Mouse (Mus musculus): ENCODE measurements around the gene Bloc1s4. TPM values are rescaled to one million over a fixed set of nuclear protein-coding genes. Genes with fewer than 3 reads are reported as not detected.
A peak's percentile ranks its signal among the peaks of the same experiment; 100 is the strongest.
"Not testable (repeated sequence)": the region's sequence is repeated elsewhere in the genome, so short reads cannot be mapped to it uniquely, and the experiment has no call there.

The Bloc1s4 gene
- polyA plus RNA-seq (2016; fragmentation: Nextera tagmentation; extraction: Ambion mirVana), result 19.5 and 27.1 TPM in 2 replicates

DNA sequence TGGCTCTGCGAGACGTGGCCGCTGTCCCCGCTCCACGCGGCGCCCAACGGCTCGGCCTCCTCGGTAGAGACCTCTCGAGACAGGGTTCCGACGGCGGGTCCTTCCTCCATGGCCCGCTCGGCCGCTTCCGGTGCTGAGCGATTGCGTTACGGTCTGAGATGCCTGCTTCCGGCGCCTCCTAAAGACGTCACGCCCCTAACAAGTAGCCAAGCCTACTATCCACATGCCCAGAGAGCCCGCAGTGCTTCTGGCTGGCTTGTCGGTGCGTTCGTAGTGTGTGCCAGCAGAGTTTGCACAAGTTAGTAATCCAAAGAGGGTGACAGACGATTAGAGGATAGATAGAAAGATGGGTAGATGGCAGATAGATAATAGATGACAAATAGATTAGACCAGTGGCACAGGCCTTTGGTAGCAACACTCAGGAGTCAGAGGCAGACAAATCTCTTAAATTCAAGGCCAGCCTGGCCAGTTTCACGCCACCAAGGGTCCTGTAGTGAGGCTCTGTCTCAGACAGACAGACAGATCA is at the start of gene Bloc1s4:
Gene Bloc1s4 (minus strand): TSS at position 115 of the 526 bp plus-strand sequence.
- H3K27ac ChIP-seq, result peak within 1 kb of the TSS; percentile 92
- peak within 1 kb of the TSS; percentile 99 for H3K4me3 ChIP-seq
- H3K4me1 ChIP-seq, result peaks cover 19% of the 10 kb centered on the region
- no peaks in the 10 kb centered on the region for H3K27me3 ChIP-seq (ENCODE audit: insufficient read depth, poor library complexity, severe bottlenecking)
- WGBS, result 4% methylated on average over 31 of the region's 31 CpGs
- H3K9me3 ChIP-seq, result no peaks in the 10 kb centered on the region
- no peaks in the 10 kb centered on the region for H3K36me3 ChIP-seq
- DNase-seq (ENCODE audit: low spot score), result peak; percentile 96

DNA sequence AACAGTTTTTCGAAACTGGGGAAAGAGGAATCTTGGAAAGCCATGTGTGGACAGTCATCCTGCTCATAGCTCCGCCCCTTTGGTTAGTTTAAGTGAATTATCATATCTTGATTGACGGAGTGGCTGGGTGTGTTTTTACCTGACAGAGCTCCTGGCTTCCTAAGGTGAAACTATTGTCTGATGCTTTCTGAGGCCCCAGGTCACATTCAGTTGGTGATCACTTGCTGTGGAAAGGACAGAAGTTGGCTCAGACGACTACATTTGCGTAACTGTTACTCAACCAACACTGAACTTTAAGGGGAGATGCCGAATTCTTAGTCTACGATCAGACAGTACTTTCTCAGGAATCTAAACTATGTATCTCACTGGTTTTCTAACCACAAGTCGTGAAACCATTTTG is 48.8 kb upstream of the Bloc1s4 start:
- 55% methylated on average over 8 of the region's 8 CpGs for WGBS
- no peaks in the 10 kb centered on the region for H3K9me3 ChIP-seq
- peak overlapping the region; percentile 74 for H3K4me3 ChIP-seq
- H3K27ac ChIP-seq, result peak overlapping the region; percentile 95; the same call in 1 of the 2 replicates
- peaks cover 13% of the 10 kb centered on the region for H3K36me3 ChIP-seq
- no peak for DNase-seq (ENCODE audit: low spot score)
- H3K27me3 ChIP-seq (ENCODE audit: insufficient read depth, poor library complexity, severe bottlenecking), result 0 out of 2 replicates have a peak, but pooled peaks cover 8% of the 10 kb centered on the region
- peaks cover 13% of the 10 kb centered on the region for H3K4me1 ChIP-seq

DNA sequence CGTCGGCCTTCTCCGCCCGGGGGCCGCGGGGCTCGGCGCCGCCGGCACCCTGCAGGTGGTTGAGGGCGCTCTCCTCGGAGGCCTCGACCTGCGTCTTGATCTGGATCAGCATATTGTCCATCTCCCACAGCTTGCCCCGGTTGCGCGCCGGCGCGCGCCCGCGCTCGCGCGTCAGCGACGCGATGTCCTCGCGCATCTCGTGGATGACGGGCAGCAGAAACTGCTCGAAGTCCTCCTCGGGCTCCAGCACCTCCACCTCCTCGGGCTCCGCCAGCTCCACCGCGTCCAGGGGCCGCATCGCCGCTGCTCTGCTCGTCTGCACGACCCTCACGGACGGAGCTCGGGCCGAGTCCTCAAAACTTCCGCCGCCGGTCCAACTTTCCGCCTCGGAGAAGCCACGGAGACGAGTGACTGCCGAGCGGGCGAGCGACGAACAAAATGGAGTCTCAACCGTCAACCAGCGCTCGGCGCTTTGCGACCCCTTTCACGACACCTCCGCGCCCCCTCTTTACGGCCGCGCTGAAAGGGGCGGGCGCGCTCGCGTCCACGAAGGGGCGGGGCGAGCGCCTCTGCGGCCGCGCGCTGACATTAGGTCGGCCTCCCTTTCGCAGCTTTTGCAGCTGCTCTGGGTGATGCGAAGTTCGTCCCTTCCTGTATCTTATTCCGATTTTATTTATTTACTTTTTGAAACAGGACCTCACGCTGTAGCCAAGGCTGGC is 48.0 kb upstream of the Bloc1s4 start, which contains the start of gene Mrfap1:
Gene Mrfap1 (minus strand): TSS at position 477 of the 719 bp plus-strand sequence.
- Histone ChIP-seq H3K36me3 (peaks cover 13% of the 10 kb centered on the region), H3K27ac (peak within 1 kb of the TSS; percentile 95), H3K4me1 (peaks cover 19% of the 10 kb centered on the region), H3K4me3 (peak within 1 kb of the TSS; percentile 74)
- DNase-seq (ENCODE audit: low spot score), result peak; percentile 96
- under 1% methylated on average over 90 of the region's 90 CpGs for WGBS
- not testable (repeated sequence) for H3K27me3 ChIP-seq (ENCODE audit: insufficient read depth, poor library complexity, severe bottlenecking); H3K9me3 ChIP-seq

DNA sequence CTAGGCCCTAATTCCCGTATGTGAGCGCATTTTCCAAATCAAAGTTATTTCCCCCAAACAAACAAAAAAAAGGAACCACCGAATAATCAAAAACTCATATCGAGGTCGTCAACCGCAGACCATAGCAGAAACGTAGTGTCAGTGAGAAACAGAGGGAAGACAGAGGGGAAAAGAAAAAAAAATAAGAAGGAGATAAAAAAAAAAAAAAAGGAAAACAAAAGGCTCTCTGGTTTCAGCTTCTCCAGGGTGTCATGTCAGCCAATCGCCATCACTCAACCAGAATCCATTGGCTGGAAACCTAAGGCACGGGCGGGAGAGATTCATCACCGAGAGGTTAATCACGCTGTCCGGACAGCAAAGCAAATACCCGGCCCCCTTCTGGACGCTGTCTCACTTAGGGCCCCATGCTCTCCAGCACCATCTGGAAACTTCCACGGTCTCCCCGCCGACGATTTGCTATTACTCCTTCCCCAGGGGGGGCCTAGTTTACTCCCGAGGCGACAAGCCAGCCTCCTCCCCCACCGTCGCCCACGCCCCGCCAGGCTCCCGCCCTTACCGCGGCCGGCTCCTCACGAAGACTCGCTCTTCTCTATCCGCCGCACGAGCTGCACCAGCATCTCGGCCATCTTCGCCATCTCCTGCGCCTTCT is 47.3 kb upstream of the Bloc1s4 start:
- H3K4me1 ChIP-seq, result peaks cover 19% of the 10 kb centered on the region
- H3K27me3 ChIP-seq (ENCODE audit: insufficient read depth, poor library complexity, severe bottlenecking); H3K9me3 ChIP-seq: not testable (repeated sequence)
- 3% methylated on average over 35 of the region's 37 CpGs for whole genome bisulfite sequencing
- H3K4me3 ChIP-seq, result peak overlapping the region; percentile 74
- peak overlapping the region; percentile 95 for H3K27ac ChIP-seq
- peak; percentile 81 for DNase-seq (ENCODE audit: low spot score)
- H3K36me3 ChIP-seq, result peaks cover 13% of the 10 kb centered on the region

DNA sequence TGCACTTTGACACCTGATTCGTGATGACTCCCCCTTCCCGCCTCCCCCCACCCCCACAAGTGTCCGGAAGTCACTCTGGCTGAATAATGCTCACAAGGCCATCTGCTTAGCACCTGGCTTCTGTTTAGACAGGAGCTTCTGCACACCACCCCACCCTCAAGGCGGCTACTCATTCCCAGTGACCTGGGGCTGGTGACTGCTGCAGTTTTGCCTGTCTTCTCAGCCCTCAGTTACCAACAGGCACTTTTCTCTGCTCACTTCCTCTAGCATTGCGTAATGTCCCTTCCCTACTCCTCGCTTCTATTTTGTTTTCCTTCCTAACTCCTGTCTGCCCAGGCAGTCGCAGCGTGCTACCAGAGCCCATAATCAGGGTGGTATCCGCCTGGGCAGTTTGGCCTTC is 43.4 kb upstream of the Bloc1s4 start:
- peaks cover 13% of the 10 kb centered on the region for H3K36me3 ChIP-seq
- DNase-seq (ENCODE audit: low spot score), result no peak
- no peak overlapping the region for H3K27ac ChIP-seq
- H3K9me3 ChIP-seq, result no peaks in the 10 kb centered on the region
- peaks cover 19% of the 10 kb centered on the region for H3K4me1 ChIP-seq
- H3K4me3 ChIP-seq, result no peak overlapping the region
- WGBS, result 71% methylated on average over 9 of the region's 9 CpGs
- no peaks in the 10 kb centered on the region for H3K27me3 ChIP-seq (ENCODE audit: insufficient read depth, poor library complexity, severe bottlenecking)

DNA sequence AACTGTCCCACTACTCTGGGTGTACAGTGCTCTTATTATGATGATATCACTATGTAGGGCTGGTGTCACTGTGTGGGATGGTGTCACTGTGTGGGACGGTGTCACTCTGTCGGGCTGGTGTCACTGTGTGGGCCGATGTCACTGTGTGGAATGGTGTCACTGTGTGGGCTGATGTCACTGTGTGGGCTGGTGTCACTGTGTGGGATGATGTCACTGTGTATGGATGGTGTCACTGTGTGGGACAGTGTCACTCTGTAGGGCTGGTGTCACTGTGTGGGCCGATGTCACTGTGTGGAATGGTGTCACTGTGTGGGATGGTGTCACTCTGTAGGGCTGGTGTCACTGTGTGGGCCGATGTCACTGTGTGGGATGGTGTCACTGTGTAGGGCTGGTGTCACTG is 37.6 kb upstream of the Bloc1s4 start:
- Histone ChIP-seq H3K4me1 (no peaks in the 10 kb centered on the region), H3K27ac (no peak overlapping the region), H3K9me3 (peaks cover 4% of the 10 kb centered on the region), H3K36me3 (no peaks in the 10 kb centered on the region), H3K27me3 (ENCODE audit: insufficient read depth, poor library complexity, severe bottlenecking) (no peaks in the 10 kb centered on the region), H3K4me3 (no peak overlapping the region)
- WGBS, result 83% methylated on average over 5 of the region's 5 CpGs
- no peak for DNase-seq (ENCODE audit: low spot score)

DNA sequence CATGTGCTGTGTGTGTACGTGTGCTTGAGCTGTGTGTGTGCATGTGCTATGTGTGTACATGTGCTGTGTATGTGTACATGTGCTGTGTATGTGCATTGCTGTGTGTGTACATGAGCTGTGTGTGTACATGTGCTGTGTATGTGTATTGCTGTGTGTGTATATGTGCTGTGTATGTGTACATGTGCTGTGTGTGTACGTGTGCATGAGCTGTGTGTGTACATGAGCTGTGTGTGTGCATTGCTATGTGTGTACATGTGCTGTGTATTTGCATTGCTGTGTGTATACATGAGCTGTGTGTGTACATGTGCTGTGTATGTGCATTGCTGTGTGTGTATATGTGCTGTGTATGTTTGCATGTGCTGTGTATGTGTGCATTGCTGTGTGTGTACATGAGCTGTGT is 31.1 kb upstream of the Bloc1s4 start:
- Histone ChIP-seq H3K9me3 (no peaks in the 10 kb centered on the region; the same call in 1 of the 2 replicates), H3K36me3 (no peaks in the 10 kb centered on the region), H3K27me3 (ENCODE audit: insufficient read depth, poor library complexity, severe bottlenecking) (no peaks in the 10 kb centered on the region), H3K4me1 (peaks cover 21% of the 10 kb centered on the region), H3K4me3 (no peak overlapping the region), H3K27ac (no peak overlapping the region)
- 81% methylated on average over 2 of the region's 2 CpGs for WGBS
- DNase-seq (ENCODE audit: low spot score), result no peak

DNA sequence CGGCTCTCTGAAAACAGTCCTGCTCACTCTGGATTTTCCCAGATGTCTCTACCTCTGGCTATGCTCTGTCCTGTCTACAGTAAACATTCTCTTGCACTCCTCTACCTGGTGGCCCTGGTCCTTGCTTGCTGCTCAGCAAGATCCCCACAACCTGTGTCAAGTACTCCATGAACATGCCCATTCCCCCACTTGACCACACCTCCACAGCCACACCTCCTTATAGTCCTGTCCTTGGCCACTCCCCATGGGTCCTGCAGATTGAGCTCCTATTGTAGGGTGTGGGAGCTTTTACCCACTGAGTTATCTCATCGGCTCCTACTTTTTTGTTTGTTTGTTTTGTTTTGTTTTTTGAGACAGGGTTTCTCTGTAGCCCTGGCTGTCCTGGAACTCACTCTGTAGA is 30.5 kb upstream of the Bloc1s4 start:
- H3K4me1 ChIP-seq, result peaks cover 24% of the 10 kb centered on the region
- no peak for DNase-seq (ENCODE audit: low spot score)
- H3K27ac ChIP-seq, result no peak overlapping the region
- H3K27me3 ChIP-seq (ENCODE audit: insufficient read depth, poor library complexity, severe bottlenecking), result no peaks in the 10 kb centered on the region
- WGBS, result 79% methylated on average over 1 of the region's 2 CpGs
- H3K36me3 ChIP-seq, result no peaks in the 10 kb centered on the region
- H3K4me3 ChIP-seq, result no peak overlapping the region
- H3K9me3 ChIP-seq, result no peaks in the 10 kb centered on the region; the same call in 1 of the 2 replicates

DNA sequence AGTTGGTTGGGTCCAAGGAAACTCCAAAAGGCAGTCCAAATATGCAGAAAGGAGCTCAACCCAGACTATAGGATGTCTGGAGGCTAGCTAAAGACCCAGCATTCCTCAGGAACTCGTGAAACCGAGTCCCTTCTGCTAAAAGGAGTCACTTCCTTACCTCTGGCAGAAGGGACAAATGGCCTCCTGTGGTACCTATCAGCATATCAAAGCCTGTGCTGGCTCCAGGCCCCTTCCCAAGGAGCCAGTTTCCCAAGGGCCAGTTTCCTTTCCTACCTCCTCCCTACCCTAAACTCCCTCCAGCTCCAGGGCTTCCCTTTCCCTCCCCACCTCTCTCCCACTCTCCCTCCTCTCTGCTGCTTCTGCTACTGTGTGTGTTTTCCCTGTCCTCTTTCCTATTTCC is 28.7 kb upstream of the Bloc1s4 start:
- DNase-seq (ENCODE audit: low spot score), result no peak
- Histone ChIP-seq H3K36me3 (no peaks in the 10 kb centered on the region), H3K27ac (0 out of 2 replicates have a peak overlapping the region, but pooled peaks have one; percentile 79), H3K4me1 (peaks cover 29% of the 10 kb centered on the region), H3K9me3 (no peaks in the 10 kb centered on the region), H3K4me3 (no peak overlapping the region), H3K27me3 (ENCODE audit: insufficient read depth, poor library complexity, severe bottlenecking) (no peaks in the 10 kb centered on the region)
- 4% methylated on average over 2 of the region's 2 CpGs for WGBS

DNA sequence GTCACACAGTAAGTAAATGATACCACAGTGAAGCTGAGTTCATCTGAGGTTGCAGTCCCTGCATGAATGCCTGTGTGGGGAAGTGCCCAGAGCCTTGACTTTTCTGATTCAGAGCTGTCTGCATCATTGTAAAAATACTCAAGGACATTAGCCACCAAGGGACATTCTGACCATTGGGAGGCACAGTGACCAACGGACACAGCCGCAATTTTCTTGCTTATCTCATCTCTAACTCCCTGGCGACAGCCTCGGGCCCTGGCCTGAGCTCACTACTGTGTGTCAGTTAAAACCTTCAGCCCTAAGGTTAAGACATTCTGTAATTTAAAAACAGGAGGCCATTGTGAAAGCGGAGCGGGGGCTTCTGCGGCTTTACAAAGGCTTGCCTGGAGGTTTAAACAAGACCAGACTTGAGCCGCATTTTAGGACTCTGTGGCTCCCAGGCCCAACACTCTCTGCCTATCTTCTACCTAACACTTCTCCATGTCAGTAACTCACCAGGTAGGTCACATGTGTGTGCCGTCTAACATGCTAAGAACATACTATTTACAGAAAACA is 27.6 kb upstream of the Bloc1s4 start:
- peaks cover 29% of the 10 kb centered on the region for H3K4me1 ChIP-seq
- no peaks in the 10 kb centered on the region for H3K27me3 ChIP-seq (ENCODE audit: insufficient read depth, poor library complexity, severe bottlenecking)
- no peaks in the 10 kb centered on the region for H3K36me3 ChIP-seq
- H3K9me3 ChIP-seq, result no peaks in the 10 kb centered on the region
- 11% methylated on average over 9 of the region's 9 CpGs for WGBS
- DNase-seq (ENCODE audit: low spot score), result no peak
- H3K4me3 ChIP-seq, result no peak overlapping the region
- H3K27ac ChIP-seq, result peak overlapping the region; percentile 79

DNA sequence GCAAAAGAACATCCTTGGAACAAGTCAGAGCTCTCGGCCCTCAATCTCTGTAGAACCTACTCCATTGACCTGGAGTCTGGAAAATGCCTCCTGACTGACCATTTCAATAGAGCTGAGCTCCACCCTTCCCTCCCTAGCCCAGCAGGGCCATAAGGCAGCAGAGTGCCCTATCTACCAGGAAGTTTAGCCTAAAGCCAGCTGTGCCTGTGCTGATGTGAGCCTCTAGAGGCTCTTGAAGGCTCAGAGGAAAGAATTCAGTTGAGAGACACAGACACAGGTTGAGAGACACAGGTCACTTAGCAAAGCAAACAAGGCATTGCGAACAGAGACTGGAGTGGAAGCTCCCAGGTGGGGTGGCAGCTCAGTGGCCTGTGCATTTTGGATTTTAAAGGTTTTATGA is 26.9 kb upstream of the Bloc1s4 start:
- Histone ChIP-seq H3K4me1 (peaks cover 29% of the 10 kb centered on the region), H3K36me3 (no peaks in the 10 kb centered on the region), H3K9me3 (no peaks in the 10 kb centered on the region), H3K27ac (no peak overlapping the region; the same call in 1 of the 2 replicates), H3K4me3 (no peak overlapping the region), H3K27me3 (ENCODE audit: insufficient read depth, poor library complexity, severe bottlenecking) (no peaks in the 10 kb centered on the region)
- no peak for DNase-seq (ENCODE audit: low spot score)
- 77% methylated on average over 2 of the region's 2 CpGs for WGBS

DNA sequence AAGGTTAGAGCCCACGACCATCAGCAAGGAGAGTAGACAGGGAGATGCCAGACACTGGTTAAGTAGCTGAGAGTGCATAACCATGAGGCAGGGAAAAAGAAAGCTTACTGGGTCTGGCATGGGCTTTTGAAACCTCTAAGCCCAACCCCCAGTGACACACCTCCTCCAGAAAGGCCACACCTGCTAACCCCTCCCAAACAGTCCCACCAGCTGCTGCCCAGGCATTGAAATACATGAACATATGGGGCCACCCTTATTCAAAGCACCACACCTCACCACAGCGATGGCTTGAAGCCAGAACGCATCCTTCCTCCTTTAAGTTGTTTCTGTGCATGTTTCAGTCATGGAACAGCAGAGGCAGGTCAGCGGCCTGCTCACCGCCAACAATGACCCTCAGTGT is 24.1 kb upstream of the Bloc1s4 start:
- H3K27me3 ChIP-seq (ENCODE audit: insufficient read depth, poor library complexity, severe bottlenecking), result no peaks in the 10 kb centered on the region
- no peak for DNase-seq (ENCODE audit: low spot score)
- H3K36me3 ChIP-seq, result no peaks in the 10 kb centered on the region
- no peak overlapping the region for H3K4me3 ChIP-seq
- 80% methylated on average over 5 of the region's 5 CpGs for WGBS
- H3K27ac ChIP-seq, result no peak overlapping the region
- peaks cover 29% of the 10 kb centered on the region for H3K4me1 ChIP-seq
- no peaks in the 10 kb centered on the region for H3K9me3 ChIP-seq

DNA sequence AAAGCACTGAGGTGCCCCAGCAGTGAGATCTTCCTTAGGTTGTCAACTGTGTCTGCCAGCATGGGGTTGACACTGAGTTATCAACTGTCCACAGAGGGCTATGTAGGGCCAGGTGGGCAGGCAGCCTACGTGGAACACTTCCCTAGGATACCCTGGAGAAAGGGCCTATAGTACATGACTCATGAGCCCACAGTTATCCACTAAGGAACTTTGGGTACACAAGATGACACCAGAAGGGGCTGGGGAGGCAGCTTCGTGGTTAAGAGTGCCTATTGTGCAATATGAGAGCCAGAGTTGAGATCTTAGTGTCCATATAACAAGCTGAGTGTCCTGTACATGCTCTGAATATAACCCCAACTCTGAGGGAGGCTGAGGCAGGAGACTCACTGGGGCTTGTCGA is 21.2 kb upstream of the Bloc1s4 start:
- H3K36me3 ChIP-seq, result no peaks in the 10 kb centered on the region
- H3K9me3 ChIP-seq, result no peaks in the 10 kb centered on the region
- H3K27ac ChIP-seq, result no peak overlapping the region
- DNase-seq (ENCODE audit: low spot score), result no peak
- 58% methylated on average over 3 of the region's 3 CpGs for WGBS
- H3K27me3 ChIP-seq (ENCODE audit: insufficient read depth, poor library complexity, severe bottlenecking), result 0 out of 2 replicates have a peak, but pooled peaks cover 4% of the 10 kb centered on the region
- no peak overlapping the region for H3K4me3 ChIP-seq
- peaks cover 22% of the 10 kb centered on the region for H3K4me1 ChIP-seq

Data from heart, embryonic 10.5 days (tissue).